Mouse (Mus musculus) layer of hippocampus, adult 2 months (tissue): Measurements from ENCODE around the gene Pole4. TPM values are rescaled to one million over a fixed set of nuclear protein-coding genes. Genes with fewer than 3 reads are reported as not detected.

Experiments
- DNase-seq, 2 experiments: peaks; one replicate each; pipeline ENCODE4 v3.0.0; 2022; ENCODE audit warnings: low spot score in 2 of 2
- H3K27ac ChIP-seq: fragments of 200-600 bp; 2 replicates; pipeline ENCODE4 v1.8.1; 2022
- H3K4me3 ChIP-seq: fragments of 200-600 bp; 2 replicates; pipeline ENCODE4 v1.8.1; 2022; ENCODE audit warnings: mild to moderate bottlenecking
- CTCF ChIP-seq: fragments of 200-600 bp; conservative IDR thresholded peaks from 2 replicates; pipeline ENCODE4 v1.8.1; 2022; ENCODE audit warnings: antibody characterized with exemption, mild to moderate bottlenecking, moderate library complexity
- long read RNA-seq, 2 experiments: library from polyadenylated mRNA; stranded (forward); transcript quantifications; one replicate each; pipeline ENCODE4 v2.0.0; 2021; ENCODE audit warnings: borderline mapping rate in 2 of 2
- total RNA-seq, 2 experiments: library from RNA; stranded (reverse); gene quantifications; 2 replicates each; pipeline ENCODE4 v1.2.3; 2021

Gene Pole4
- 10 to 100 TPM; 36.4 to 36.7 TPM for total RNA-seq
- long read RNA-seq, experiment 1, transcript Pole4-201 (4 exons, 1,769 nt) = major isoform, 25 of 29 reads
- long read RNA-seq, experiment 1, partial matches to known transcripts = 1 of 29 reads
- long read RNA-seq, experiment 1, other reads (novel, unspliced or antisense) = 3 of 29 reads
- long read RNA-seq, experiment 2, transcript Pole4-201 (4 exons, 1,769 nt) = major isoform, 35 of 44 reads
- long read RNA-seq, experiment 2, partial matches to known transcripts = 2 of 44 reads
- long read RNA-seq, experiment 2, other reads (novel, unspliced or antisense) = 4 of 44 reads

DNA sequence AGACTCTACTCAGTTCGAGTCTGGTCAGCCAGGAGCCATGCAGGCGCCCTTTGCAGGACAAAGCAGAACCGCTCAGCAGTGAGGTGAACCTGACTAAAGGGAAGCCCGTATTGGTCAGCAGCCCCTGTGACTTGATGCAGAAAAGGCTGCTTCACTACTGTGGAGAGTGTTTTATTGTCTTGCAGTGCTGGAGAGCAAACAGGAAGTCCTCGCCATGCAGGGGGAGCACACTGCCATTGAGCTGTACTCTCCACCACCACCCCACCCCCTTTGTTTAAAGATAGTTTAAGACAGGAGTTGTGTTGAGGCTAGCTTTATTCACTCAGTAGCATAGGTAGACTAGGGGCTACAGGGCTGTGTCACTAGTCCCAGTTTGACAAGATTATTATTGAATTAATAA, at the start of gene Pole4:
Gene Pole4, minus strand, starts transcription at position 145 of the 400 bp plus-strand sequence.
- no peak for TF ChIP-seq CTCF

DNA sequence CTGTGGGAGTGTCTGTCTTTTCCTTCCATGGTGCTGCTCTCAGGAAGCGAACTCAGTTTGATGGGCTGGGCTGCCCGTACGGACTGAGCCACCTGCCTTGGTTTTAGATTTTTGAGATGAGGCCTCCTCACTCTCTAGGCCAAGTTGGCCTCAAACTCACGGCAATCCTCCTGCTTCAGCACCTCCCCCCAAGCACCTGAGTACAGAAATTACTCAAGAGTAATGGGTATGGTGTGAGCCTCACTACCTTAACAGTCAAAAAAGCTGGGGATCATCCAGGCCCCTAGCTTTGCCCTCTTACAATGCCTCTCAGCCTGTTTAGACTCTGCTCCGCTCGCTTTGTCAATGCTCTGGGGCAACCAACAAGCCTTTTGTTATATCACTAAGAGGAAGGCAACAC, 49.6 kb upstream of the Pole4 start:
- no peak for DNase-seq
- H3K4me3 ChIP-seq = no peak overlapping the region
- no peak for TF ChIP-seq CTCF

More for the DNA sequence above, at the start of gene Pole4:
- H3K4me3 ChIP-seq = no peak within 1 kb of the TSS
- no peak for DNase-seq
- H3K27ac ChIP-seq = no peak within 1 kb of the TSS

DNA sequence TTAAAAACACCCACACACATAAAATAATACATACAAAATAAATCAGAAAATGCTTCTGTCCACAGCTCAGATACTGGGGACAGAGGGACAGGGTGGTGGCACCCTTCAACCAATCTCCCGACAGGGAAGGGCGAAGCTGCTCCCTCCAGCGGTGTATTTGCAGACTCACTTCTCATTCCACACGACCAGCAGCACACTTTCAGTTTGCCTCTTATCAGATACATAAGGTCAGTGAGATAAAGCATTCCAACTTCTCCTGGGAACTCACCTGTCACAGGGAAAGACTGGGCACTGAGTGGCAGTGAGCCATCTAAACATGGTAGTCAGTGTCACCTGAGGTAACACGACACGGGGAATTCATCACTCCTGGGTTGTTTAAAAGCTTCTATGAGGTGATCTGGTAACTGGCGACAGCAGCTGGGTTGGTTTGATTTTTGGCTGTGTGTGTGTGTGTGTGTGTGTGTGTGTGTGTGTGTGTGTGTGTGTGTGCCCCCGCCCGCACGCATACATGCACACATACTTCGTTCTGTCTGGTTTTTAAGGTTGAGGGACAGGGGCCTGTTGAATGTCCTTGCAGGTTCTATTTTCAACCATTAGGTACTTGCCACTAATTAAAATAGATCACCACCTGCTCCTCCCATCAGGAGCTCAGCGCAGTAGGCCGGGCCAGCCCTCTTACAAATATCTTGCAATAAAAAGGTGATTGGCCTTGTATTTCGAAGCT, 48.6 kb upstream of the Pole4 start:
- Histone ChIP-seq H3K4me3 (no peak overlapping the region), H3K27ac (no peak overlapping the region)
- no peak for TF ChIP-seq CTCF
- no peak for DNase-seq

More for the DNA sequence above, 49.6 kb upstream of the Pole4 start:
- no peak overlapping the region for H3K27ac ChIP-seq

DNA sequence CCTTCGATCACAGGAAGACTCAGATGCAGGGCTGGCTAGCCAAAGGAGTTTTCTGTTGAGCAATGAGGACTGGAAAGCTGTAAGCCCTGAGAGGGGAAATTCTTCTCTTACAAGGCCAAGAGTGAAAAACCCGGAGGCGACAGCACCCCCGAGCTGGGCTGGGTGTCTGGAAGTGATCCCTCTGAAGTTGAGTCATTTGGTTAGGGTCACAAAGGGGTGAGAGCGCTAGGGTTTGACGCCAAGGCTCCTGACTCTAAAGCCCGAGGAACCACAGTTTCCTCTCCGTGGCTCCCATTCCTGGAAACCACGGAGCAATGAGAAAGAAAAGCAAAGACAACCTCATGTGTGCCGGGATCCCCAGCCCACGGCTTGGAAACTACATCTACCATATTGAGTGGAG, 47.9 kb upstream of the Pole4 start:
- TF ChIP-seq CTCF = no peak
- no peak overlapping the region for H3K27ac ChIP-seq
- H3K4me3 ChIP-seq = no peak overlapping the region
- no peak for DNase-seq

DNA sequence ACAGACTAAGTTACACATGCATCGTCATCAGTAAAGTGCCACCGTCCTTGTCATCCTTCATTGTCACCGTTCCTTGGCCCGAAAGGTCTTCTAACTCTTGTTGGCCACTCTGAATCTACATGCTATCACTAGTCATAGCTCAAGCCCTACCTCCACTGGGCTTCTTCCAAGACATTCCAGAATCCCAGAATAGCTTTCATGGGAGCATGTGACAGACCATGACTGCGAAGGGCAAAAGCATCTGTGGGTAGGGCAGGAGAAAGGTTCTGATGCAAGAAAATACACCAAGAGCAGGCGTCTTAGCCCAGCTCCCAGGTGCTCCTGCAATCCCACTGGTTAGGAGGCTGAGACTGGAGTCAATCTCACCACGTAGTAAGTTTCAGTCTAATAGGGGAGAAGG, 46.6 kb upstream of the Pole4 start:
- H3K27ac ChIP-seq = no peak overlapping the region
- TF ChIP-seq CTCF = no peak
- no peak overlapping the region for H3K4me3 ChIP-seq
- DNase-seq = no peak

DNA sequence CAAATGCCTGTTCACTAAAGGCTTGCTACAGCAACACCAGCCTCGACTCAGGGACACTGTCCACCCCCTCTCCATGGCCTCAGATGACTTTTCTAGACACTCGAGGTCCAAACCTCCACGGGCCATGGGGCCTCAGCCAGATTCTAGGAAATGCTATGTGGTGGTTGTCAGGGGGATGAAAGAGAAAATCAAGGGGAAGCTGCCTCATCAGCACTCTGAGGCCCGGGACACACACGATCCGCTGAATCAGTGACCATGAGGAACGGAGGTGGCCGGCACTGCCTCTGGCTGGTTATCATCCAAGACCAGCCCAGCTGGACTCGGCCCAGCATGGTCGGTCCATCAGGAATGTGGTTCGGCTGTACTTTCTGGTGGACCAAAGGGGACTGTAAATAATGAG, 45.9 kb upstream of the Pole4 start:
- no peak for TF ChIP-seq CTCF
- no peak overlapping the region for H3K4me3 ChIP-seq
- H3K27ac ChIP-seq = no peak overlapping the region
- no peak for DNase-seq

DNA sequence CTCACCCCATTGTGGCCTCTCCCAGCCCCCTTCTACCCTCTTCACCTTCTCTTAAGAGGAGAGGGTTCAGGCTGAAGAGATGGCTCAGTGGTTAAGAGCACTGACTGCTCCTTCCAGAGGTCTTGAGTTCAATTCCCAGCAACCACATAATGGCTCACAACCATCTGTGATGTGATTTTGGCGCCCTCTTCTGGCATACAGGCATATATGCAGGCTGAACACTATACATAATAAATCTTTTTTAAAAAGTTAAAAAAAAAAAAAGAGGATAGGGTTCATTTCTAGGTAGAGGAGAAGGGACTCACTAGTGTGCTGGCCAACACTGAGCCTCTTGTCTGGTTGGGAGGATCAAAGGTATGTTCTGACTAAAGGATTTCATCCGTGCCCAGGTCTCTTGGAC, 44.9 kb upstream of the Pole4 start:
- no peak overlapping the region for H3K4me3 ChIP-seq
- peak; percentile 52 for TF ChIP-seq CTCF
- DNase-seq = no peak
- no peak overlapping the region for H3K27ac ChIP-seq

DNA sequence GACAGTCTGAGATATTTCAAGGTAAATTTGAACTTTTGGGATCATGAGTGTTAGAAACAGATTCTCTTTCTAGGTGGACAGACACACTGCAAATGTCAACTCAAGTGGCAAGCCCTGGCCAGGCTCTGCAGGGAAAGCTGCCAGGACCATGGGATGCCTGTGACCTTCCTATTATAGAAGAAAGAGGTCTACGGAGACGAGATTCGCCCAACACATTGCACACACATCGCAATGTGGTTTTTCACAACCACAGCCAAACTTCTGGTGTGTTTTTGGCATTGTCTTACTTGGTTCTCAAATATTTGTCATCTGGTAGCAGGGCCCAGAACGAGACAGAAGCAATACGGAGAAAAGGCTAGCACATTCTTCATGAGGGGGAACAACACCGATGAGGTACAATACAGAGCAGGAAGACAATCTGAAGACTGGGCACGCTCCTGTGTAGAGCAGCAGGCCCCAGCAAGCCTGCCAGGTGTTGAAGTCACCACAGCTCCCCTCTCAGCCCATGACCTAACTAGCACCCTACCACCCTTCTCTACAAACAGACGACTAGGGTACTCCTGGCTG, 43.0 kb upstream of the Pole4 start:
- no peak for DNase-seq
- TF ChIP-seq CTCF = no peak
- no peak overlapping the region for H3K4me3 ChIP-seq
- H3K27ac ChIP-seq = no peak overlapping the region

DNA sequence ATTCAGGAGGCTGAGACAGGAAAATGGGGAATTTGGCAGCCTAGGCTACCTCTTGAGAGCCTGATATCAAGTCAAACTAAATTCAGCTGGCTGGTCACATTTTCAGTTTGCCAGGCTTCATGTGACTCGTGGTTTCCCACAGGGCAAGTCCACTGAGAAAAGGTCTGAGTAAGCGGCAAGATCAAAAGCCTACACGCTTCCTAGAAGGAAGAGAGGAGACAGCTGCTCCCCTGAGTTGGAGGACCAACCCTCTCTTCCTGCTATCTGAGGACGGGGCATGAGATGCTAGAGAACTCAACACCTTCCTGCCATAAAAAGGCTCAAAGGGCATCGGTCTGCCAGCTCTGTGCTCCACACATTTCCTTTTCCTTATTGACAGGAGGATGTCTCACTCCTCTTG, 41.9 kb upstream of the Pole4 start:
- Histone ChIP-seq H3K27ac (no peak overlapping the region), H3K4me3 (no peak overlapping the region)
- no peak for TF ChIP-seq CTCF
- no peak for DNase-seq

DNA sequence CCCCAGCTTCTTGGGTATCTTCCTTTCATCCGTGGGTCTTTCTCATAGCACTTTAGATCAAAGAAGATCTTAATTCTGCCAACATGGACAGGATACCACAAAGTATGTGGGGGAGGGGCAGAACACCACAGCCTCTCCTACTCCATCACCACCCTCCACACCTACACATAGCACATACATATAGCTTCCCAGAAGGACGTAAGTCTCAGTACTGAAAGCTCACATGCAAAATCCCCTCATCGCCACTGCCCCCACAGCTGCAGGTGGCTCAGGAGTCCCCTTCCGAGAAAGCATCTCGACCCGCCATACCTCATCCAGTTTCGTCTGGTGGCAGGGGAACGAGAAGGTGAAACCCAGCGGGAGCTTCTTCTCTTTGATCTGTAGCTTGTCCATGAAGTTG, 39.4 kb upstream of the Pole4 start:
- no peak overlapping the region for H3K4me3 ChIP-seq
- TF ChIP-seq CTCF = no peak
- no peak for DNase-seq

DNA sequence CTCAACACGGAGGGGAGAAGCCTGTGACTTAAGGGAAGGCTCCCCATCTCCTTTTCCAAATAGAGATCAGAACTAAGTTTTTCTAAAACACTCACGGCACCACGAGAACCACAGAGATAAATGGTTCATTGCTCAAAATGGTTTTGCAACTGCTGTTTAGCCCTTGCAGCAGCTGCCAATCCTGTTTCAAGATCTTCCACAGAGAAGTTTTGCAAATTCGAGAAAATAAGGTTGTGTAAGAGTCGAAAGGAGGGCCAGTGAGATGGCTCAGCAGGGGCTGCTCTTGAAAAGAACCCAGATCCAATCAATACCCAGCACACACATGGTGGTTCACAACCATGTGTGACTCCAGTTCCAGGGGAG, 36.3 kb upstream of the Pole4 start:
- no peak for DNase-seq
- no peak for TF ChIP-seq CTCF
- no peak overlapping the region for H3K27ac ChIP-seq
- no peak overlapping the region for H3K4me3 ChIP-seq

More for the DNA sequence above, 39.4 kb upstream of the Pole4 start:
- no peak overlapping the region for H3K27ac ChIP-seq

DNA sequence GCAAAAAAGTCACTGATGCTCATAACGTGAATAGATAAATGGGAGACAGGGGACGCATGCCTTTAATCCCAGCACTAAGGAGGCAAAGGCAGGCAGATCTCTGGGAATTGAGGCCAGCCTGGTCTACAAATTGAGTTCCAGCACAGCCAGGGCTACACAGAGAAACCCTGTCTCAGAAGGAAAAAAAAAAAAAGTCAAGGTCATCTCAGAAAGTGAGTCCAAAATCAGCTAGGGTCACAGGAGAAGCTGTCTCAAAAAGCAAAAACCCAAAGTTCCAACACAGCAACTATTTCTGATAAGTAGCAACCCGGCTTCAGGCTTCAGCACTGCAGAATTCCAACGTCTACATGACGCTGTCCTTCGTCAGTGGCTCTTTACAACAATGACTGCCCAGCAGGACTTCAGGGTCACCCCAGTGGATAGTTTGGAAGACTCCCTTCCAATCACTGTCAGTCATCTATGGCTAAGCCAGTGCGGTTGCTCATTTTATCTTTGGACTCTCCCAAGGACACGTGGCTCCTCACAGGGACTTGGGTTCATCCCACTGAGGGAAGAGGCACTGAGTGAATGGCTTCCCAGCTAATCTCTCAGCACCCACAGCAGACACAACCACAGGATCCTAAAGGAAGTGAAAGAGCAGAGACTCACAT, 35.8 kb upstream of the Pole4 start:
- no peak for DNase-seq
- H3K27ac ChIP-seq = no peak overlapping the region
- no peak overlapping the region for H3K4me3 ChIP-seq
- no peak for TF ChIP-seq CTCF

DNA sequence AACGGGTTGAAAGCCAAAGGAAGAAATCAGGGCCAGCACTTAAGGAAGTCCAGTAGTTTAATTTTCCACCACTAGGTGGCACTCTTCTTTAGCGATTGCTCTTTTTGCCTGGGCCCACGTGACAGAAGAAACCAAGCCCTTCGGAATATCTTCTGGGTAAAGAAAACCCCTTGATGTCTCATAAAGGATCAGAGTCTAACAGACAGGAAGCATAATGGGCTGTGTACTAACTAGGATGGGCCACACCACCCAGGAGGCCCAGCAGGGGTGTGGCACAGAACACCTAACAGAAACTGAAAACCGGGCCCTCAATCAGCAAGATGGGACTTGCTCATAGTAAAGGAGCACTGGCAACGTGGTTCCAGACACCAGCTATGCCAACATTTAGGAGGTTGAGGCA, 35.1 kb upstream of the Pole4 start:
- DNase-seq = peak; percentile 69 to 78
- TF ChIP-seq CTCF = peak; percentile 85
- Histone ChIP-seq H3K27ac (no peak overlapping the region), H3K4me3 (peak overlapping the region; percentile 14; the same call in 1 of the 2 replicates)
